Mouse (Mus musculus) brain, embryonic 14.5 days (tissue): ENCODE measurements at regions not wholly inside any gene's neighbourhood (a gene's known extent, or its start where the extent isn't known, plus 50 kb on each side); places are given as distances from the start of the nearest gene placed in this dataset.

Experiments
- CTCF ChIP-seq: fragments of 200-500 bp; IDR thresholded peaks from 2 replicates; pipeline ENCODE4 v1.5.1; 2012; ENCODE audit warnings: inconsistent platforms, mild to moderate bottlenecking, moderate library complexity, borderline replicate concordance; ENCODE audit not compliant: insufficient read depth, insufficient read length; ENCODE audit errors: extremely low read depth
- POLR2A ChIP-seq: fragments of 200-500 bp; IDR thresholded peaks from 2 replicates; pipeline ENCODE4 v1.6.1; 2012; ENCODE audit warnings: mild to moderate bottlenecking, inconsistent platforms, borderline replicate concordance; ENCODE audit not compliant: poor library complexity, insufficient read depth, insufficient read length, severe bottlenecking; ENCODE audit errors: extremely low read depth

DNA sequence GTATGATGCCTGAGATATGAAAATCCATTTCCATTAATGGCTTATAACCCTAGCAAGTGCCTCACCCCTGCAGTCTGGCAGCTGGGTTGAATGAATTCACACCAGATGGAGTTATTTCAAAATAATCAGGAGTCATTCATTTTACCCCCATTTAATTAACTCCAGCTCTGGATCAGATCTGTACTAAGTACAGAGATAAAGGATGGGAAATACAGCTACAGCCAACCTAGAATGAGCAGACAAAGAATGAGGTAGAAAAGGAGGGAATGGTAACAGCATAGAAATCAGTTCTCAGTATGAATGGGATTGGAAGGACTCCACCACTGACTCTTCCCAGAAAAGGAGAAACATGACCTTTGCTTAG lies 1346.7 kb upstream of the Cdh20 start:
- no peak for TF ChIP-seq CTCF
- no peak for TF ChIP-seq POLR2A
